Mouse (Mus musculus) kidney, postnatal 4 days (tissue): Measurements from ENCODE around the gene Ttc17.
A peak's percentile ranks its signal among the peaks of the same experiment; 100 is the strongest.

Source experiments
- DNase-seq, 2 experiments: peaks; one replicate each; pipeline ENCODE4 v3.0.0; 2021; ENCODE audit warnings: mixed read lengths in 2 of 2

Gene Ttc17

GRCm38 (mm10) chr2:94378678-94379077 lies 27.8 kb downstream of the Ttc17 start:
- DNase-seq, result no peak

DNA sequence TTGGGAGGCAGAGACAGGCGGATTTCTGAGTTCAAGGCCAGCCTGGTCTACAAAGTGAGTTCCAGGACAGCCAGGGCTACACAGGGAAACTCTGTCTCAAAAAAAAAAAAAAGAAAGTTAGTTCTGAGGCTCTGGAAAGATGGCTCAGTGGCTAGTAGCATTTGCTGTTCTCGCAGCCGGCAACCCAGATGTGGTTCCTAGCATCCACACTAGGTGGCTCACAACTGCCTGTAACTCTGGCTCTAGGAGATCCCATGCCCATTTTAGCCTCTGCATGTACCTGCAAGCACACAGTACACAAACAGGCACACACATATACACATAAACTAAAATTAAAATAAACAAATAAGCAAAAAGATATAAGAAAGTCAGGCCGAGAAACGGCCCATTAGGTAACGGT lies 35.4 kb downstream of the Ttc17 start:
- peak; percentile 48 to 51 for DNase-seq

DNA sequence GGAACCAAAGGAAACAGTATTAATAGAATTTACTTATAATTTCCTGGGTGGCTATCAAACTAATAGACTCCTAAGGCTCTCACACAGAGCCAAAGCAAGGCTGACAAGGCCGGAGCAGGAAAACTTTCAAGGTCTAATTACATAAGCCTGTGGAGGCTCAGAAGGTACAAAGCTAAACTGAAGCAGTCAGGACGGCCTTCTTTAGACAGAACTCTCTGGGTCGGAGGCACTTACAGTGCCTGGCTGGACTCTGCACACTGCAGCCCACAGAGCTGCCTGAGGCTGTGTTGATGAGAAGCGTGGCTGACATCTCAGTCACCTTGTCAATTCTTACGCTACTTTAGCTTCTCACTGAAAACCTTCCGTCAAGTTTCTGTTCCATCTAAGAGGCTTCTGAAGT lies 42.7 kb downstream of the Ttc17 start:
- no peak for DNase-seq

DNA sequence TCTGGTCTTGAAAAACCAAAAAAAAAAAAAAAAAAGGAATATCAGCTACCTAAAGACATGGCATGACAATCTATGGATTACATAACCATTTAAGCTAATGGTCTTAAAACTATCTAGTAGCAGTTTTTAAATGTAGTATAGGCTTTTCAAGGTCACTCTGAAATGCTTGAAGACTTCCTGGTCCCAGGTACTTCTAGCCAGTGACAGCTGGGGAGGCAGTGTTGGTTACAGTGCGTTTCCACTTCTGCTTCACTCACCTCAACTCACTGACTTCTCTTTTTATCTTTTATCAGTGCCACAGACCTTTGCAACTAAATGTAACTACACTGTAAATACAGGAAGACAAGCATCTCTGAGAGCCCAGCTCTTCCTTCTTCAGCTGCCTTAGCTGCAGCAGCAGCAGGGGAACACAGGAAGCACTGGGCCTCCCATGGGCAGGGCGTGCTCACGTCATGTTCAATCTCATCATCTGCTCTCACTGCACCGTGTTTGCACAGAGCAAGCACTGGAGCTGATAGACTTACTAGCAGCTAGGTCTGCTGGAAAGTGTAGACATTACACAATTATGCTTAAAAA lies 46.0 kb downstream of the Ttc17 start:
- no peak for DNase-seq

GRCm38 (mm10) chr2:94348165-94348591 lies 58.3 kb downstream of the Ttc17 start:
- peak; percentile 8 to 21 for DNase-seq

DNA sequence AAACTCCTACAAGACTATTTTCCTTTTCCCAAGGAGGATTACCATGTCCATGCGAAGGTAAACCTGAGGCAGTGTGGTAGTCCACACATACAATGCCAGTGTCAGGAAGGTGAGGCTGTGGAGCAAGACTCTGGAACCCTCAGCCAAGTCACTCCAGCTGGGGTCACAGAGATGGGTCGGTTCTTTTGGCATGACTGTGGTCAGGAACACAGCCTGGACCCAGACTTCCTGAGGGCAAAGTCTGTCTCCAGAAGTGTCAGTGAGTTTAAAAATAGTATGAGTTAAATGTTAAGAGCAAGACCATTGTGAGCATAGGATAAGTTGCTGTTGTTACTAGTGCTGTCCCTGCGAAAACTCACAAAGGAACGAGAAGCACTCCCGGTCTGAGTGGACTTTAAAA lies 59.7 kb downstream of the Ttc17 start:
- DNase-seq, result peak in 1 of 2 experiments; percentile 17

DNA sequence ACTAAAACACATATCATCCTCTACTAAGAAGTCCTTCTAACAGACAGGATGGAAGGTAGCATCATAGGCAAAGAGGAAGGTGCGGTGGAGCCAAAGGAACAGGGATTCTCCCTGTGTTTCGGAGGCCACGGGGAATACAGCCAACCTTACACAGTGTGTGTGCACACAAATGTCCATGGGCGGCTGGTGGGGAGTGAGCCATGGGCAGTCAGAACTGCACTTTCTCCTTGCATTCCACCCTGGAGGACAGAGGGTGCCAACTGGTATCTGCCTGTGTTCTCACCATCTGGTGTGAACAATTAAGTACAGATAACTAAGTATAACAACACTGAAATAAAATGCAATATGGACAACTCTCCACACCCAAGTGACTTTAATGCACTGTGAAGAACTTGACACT lies 61.9 kb downstream of the Ttc17 start:
- DNase-seq, result no peak

GRCm38 (mm10) chr2:94343290-94344285 lies 62.9 kb downstream of the Ttc17 start:
- no peak for DNase-seq

- no peak for DNase-seq
Observed at GRCm38 (mm10) chr2:94340769-94341168, 65.7 kb downstream of the Ttc17 start.

DNA sequence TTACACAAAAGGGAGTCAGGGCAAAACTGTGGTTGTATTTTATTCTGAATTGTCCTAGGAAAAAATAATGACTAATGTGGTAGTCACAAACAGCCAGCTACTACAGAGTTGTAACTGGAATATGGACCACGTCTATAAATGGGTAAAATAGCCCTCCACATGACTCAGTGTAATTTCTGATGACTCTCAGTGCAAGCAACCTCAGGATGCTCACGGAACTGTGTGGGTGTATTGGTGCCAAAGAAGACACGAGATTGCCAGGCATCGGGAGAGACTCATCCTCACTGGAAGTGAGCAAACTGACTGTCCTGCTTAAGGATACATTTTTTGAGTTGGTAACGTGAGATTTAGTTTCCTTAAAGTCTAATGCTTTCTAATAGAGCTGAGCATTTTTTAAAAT lies 67.0 kb downstream of the Ttc17 start:
- no peak for DNase-seq

- DNase-seq, result no peak
Observed at GRCm38 (mm10) chr2:94336336-94336735, 70.2 kb downstream of the Ttc17 start.

- DNase-seq, result no peak
Observed at GRCm38 (mm10) chr2:94334742-94335046, 71.8 kb downstream of the Ttc17 start.

- DNase-seq, result no peak
Observed at GRCm38 (mm10) chr2:94333841-94334741, 72.4 kb downstream of the Ttc17 start.

GRCm38 (mm10) chr2:94333086-94333485 lies 73.4 kb downstream of the Ttc17 start:
- no peak for DNase-seq

DNA sequence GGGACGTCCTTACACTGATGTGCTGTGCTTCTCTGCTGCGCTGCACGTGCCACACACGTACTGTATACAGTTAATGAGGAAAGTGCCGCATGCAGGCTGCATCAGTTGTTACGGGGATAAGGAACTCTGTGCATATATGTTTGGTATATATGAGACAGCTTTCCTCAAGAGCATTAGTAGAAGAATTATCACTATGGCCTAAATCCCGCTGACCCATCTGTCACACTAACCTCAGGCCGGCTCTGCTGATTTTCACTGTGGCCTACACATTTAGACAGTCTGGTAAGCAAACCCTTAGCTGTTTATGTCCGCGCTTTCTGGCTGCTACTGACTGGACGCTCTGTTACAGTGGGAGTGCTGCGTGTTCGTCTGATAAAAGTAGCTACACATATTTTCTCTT lies 77.2 kb downstream of the Ttc17 start:
- DNase-seq, result no peak

DNA sequence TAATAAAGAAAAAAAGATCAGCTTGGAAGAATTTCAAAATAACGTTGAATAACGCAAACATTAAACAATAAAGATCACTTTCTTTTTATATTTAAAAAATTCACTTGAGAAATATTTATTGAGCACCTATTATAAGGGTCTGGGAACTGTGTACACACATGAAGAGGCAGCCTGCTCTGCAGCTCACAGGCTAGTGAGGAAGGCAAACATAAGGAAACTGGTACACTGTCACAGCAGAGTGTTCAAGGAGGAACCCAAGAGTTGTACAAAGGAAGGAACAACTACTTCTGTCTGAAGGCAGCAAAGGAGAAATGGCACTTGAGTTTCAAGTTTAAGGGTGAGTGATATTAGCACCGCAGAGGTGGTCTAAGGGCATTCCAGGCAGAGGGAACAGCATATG lies 78.7 kb downstream of the Ttc17 start:
- no peak for DNase-seq

DNA sequence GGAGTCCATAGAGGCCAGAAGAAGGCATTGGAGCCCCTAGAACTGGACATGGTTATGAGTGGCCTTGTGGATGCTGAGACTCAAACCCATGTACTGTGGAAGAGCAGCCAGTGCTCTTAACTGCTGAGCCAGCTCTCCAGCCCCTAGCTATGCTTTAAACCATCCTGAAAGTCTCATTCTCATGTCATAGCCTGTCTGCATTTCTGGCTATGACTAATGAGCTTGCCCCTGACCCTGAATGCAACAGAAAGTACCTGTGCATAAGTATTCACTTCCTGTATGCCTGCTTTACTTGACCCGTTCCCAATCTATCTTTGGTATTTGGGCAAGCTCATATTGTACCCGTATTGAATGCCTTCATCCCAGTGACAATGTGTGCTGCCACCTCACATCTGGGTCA lies 86.7 kb downstream of the Ttc17 start:
- no peak for DNase-seq

GRCm38 (mm10) chr2:94316526-94316925 lies 90.0 kb downstream of the Ttc17 start:
- DNase-seq, result peak; percentile 21

- DNase-seq, result no peak
Observed at GRCm38 (mm10) chr2:94303984-94304383, 102.5 kb downstream of the Ttc17 start.

DNA sequence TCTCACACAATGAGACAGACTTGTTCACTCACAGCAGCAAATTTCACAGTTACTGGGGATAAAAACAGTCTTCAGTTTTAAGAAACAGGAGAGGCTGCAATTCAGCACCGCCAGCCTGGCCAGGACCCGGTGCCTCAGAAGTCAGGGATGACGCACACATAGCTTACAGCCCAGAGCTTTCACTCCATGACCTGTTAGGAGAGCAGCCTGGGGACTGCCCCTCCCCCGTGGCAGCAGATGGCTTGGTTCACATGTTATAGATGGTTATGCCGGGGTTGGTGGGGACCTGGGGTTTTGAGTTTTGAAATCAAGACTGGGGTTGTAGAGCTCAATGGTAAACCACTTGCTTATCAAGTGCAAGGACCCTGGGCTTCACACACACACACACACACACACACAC lies 104.1 kb downstream of the Ttc17 start:
- peak in 1 of 2 experiments; percentile 12 for DNase-seq

DNA sequence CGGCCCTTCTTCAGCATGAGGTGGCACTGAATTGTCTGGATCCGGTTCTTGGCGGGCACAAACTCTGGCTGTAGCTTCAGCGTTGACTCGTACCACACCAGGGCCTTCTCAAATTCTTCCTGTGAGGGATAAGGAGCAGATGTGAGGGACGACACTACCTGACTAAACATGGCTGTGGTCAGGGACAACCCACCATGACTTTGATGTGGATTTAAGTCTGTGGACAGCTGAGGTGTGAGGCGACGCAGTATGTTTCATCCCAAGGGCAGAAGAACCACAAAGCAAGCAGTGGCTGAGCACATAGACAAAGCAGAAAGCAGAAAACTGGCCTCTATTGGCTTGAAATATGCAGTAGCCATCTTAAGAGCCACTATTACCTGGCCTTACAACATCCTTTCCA lies 104.7 kb downstream of the Ttc17 start:
- no peak for DNase-seq

DNA sequence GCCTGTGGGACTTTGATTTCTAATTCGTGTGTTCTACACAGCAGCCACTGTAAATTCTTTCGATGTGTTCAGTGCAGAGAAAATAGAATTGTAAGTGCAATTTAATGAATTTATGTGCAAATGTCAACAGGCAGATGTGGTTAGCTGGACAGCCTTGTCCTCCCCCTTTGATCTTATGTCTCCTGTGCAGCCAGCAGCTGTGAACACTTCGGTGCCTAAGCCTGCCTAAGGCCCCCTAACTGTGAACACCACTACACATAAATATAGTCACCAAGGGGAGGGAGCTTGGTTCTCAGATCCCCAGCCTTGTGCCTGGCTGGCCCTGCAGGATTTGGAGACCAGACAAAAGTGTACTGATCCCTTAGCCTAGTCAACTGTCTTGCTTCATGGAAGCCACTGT lies 109.0 kb downstream of the Ttc17 start:
- peak in 1 of 2 experiments; percentile 16 for DNase-seq

GRCm38 (mm10) chr2:94290483-94290882 lies 116.0 kb downstream of the Ttc17 start:
- peak; percentile 77 to 81 for DNase-seq
